Mouse (Mus musculus) urinary bladder, postnatal 14 days (tissue): ENCODE results near the gene Fat4.
A peak's percentile ranks its signal among the peaks of the same experiment; 100 is the strongest.

Experiments
- DNase-seq: peaks from one replicate; pipeline ENCODE4 v3.0.0; 2021; ENCODE audit warnings: low spot score

Fat4 gene

DNA sequence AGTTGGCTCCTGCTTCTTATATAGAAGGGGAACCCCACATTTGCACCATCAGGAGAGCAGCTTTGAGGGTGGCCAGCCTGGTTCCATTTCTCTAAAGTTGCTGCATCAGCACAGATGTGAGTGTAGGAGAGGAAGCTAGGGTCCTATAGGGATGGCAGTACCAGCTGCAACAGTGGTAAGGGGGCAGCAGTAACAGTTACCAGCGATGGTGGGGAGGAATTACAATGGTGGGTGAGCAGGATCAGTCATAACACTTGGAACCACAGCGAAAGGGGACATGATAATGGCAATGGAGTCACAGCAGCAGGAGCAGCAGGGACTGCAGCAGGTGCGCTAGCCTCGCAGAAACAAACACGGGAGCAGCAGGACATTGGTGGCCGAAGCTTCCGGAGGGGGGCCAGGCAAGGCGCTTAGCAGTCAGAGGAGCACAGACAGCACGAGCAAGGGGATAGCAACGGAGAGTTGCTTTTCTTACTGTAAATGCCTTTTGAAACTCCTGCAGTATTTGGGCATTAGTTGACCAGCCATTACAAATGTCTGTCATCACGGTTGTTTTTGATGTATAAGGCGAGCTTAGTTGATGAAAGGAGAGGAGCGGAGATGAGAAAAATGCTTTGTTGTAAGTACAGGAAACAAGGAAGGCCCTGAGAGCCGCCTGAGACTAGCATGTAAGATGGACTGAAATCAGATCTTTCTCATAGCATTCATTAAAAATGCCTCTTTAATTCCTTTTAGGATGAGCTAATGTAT lies 21.1 kb downstream of the Fat4 start:
- no peak for DNase-seq

DNA sequence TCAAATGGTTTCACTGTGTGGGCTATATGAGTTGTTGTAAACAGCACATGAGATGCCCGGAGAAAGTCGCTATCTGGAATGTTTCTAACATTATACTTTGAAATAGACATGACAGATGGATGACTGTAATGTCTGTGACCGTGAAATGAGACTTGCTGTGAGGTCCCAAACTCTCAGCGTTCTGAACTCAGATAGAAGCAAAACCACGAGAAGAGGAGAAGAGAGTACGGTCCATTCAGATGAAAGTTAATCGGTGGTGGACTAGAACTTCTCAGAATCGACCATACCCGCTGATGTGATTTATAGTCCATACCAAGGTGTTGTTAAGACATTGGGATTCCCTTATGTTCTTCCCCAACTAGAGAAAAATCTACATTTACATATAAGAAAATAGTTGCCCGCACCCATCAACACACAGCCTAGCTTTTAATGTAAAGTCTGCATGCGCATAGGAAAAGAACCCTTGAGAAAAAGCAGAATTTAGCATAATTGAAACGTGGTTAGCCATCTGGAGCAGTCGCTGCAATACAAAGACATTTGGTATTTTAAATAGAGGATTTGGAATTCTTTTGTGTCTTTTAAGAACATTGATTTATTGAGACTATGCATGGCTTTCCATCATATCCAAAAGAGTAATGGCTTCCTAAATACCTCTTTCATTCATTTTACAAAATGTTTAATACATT lies 21.8 kb downstream of the Fat4 start:
- no peak for DNase-seq

GRCm38 (mm10) chr3:38912768-38913487 lies 26.2 kb downstream of the Fat4 start:
- no peak for DNase-seq

- DNase-seq: no peak
Observed at GRCm38 (mm10) chr3:38913488-38914105, 26.9 kb downstream of the Fat4 start.

GRCm38 (mm10) chr3:38918926-38919325 lies 32.2 kb downstream of the Fat4 start:
- DNase-seq: no peak

DNA sequence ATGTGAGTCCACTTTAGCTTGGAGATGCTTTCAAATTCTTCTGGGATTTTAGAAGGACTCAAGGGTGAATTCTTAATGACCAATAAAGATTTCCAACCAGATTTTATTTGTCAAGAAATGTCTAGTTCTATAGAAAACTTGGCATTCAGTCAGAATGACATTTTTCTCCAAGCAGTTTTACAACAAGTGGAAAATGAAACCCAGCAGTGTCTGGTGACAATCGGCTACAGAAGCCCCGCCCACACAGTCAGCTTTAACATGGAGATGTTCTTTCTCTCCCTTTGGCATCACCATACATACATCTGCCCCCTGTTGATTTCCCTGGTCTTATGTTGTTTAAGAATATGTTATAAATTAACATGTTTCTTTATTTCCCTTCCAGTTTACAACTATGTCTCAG lies 34.3 kb downstream of the Fat4 start:
- no peak for DNase-seq

- DNase-seq: no peak
Observed at GRCm38 (mm10) chr3:38923251-38923686, 36.5 kb downstream of the Fat4 start.

DNA sequence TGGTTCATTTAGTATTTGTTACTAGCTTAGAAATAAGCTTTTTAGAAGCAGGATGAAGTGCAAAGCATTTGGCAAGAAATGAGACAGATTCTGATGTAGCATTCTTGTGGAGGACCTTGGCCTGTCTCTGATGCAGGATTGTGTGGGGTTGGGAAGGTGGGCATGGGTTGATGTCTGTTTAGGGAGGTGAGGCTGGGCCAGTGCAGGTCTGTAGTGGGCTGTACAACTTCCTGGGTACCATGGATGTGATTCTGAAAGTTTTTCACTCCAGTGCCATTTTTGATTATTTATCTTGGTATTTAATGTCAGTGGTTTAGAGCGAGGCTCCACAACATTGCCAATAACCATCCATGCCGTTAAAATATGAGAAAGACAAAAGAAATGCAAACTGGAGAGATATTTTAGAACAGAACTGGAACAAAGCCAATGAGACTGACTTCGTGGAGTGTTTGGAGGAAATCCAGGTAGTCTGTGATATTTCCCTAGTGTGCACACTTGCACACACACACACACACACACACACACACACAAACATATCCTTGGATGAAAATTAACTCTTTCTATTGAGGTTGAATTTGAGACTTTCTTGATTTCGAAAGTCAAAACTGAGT lies 41.4 kb downstream of the Fat4 start:
- DNase-seq: no peak

DNA sequence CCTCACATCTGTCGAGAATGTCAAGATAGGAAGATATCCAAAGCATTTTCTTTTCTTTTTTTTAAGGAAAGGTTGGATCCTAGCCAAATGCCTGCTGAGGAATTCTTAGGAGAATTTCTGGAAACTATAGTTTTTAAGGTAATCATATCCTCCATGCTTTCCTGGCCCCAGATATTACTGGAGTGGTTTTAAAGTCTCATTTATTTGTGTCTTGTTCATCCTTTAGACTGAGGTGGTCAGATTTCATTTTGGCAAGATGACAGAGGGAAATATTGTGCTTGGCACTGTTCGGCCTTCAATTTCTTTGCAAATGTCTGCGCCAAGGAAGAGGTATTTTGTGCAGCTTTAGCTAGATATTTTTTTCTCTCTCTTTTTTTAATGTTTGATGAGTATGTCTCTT lies 42.0 kb downstream of the Fat4 start:
- DNase-seq: no peak

- peak; percentile 10 for DNase-seq
Observed at GRCm38 (mm10) chr3:38934780-38935179, 48.0 kb downstream of the Fat4 start.

- peak; percentile 23 for DNase-seq
Observed at GRCm38 (mm10) chr3:38936485-38936884, 49.7 kb downstream of the Fat4 start.

DNA sequence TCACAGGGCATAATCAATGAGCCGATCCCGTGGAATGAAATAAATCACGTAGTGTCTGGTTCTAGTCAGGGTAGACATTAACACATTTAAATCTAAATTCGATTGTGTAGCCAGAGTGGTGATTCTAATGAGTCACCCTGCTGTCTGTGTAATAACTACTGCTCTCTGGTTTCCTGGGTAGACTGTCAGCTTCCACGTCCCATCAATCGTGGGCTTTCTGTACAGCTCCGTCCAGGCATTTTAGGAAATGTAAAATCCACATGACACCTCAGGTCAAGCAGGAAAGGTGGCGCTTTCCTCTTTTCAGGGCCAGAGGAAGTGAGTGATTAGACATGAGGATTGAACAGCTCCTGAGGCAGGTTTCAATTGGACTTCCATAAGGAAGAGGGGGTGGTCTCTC lies 50.4 kb downstream of the Fat4 start:
- DNase-seq: no peak

DNA sequence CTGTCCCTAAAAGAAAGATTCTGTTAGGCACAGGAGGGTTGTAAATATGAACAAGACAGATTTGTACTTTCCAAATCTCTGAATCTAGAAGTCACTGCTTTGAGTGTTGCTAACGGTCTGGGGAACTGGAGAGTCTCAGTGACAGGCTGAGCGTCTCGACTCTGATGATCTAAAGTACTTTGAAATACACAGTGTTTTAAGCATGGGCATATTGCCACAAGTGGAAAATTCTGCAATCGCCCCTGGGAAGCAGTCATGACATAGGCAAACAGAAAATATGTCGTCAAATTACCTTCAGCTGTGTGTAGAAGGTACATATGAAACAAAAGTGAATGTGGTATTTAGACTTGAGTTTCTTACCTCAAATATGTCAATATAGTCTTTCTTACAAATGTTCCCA lies 51.4 kb downstream of the Fat4 start:
- DNase-seq: no peak

- no peak for DNase-seq
Observed at GRCm38 (mm10) chr3:38939573-38939972, 52.8 kb downstream of the Fat4 start.

GRCm38 (mm10) chr3:38940327-38940726 lies 53.6 kb downstream of the Fat4 start:
- no peak for DNase-seq

DNA sequence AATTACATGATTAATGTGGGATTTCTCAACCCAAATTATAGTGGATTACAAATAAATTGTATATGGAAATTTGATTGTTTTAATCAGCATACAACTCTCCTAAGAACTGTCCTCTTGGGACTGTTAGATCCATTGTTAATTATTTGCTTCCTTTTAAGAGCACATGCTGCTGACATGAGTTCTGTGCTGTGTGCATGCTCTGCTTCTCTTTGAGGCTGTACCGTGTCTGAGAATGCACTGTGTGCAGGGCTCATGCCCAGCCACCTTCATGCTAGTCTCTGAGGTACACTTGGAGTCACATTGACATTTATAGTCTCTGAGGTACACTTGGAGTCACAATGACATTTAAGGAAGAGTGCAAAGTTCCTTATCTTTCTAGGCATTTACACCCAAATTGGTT lies 58.4 kb downstream of the Fat4 start:
- no peak for DNase-seq

DNA sequence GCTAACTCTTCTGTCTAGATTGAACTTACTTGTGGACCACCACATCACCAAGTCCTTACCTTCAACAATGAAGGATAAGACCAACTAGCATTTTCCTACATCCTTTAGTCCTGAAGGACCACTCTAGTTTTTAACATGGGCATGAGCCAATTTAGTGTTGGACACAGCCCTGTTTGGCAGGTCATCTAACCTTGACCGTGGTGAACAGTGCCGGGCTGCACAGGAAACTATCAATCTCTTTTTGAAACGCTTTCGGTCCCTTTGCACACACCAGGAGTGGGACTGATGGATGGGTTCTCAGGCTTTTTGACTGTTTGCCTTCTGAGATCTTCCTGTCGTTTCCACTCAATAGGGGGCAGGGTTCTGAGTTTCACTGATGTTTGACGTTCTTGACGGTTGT lies 61.0 kb downstream of the Fat4 start:
- no peak for DNase-seq

GRCm38 (mm10) chr3:38952602-38953001 lies 65.9 kb downstream of the Fat4 start:
- DNase-seq: no peak

DNA sequence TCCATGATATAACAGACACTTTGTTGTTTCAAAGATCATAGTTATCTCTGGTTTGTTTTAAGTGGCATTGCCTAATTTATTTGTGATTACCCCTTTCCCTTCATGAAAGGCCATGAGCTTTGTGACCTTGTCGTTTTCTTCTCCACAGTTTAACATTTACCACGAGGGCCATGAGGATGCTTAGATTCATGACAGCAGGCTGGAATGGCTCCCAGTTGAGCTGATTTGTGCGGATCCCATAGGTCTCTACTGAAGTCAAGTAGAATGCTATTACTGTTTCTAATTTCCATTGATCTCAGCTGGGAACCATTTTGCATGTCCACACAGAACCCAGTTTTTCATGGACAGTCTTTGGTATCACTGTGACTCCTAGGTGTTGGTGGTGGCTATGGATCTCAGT lies 67.5 kb downstream of the Fat4 start:
- DNase-seq: no peak

DNA sequence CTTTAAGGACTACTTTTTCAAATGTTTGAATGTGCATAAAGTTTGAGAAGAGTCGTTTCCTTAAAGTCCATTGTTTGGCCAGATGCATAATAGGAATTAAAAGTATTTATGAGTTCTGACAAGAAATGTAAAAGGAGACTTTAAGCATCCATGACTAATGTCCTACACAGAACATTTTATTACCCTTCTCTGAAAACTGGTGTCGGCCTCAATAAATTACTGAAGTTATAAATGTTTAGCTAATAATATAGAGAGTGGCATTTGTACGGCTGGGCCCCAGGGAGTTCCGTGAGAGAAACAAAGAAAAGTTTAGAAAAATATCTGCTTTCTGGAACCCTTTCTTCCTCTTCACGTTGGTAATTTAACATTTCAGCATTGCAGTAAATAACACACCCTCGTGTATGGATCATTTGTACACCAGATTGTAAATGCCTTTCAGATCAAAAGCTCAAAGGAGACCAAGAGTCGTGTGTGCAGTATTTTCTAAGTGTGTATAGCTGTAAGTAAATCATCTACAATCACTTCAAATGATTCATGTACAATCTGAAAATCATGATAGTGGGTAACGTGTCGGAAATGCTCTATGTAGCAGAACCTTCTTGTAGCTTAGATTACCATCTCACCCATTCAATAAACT lies 69.4 kb downstream of the Fat4 start:
- no peak for DNase-seq

DNA sequence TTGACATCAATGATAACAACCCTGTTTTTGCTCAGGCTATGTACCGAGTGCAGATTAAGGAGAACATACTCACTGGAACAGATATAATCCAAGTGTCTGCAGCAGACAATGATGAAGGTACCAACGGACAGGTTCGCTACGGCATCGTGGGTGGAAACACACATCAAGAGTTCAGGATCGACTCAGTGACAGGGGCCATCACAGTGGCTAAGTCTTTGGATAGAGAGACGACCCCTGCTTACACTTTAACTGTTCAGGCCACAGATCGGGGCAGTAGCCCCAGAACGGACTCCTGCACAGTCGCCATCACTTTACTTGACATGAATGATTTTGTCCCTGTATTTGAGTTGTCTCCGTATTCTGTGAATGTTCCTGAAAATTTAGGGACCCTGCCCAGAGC lies 70.4 kb downstream of the Fat4 start:
- no peak for DNase-seq

DNA sequence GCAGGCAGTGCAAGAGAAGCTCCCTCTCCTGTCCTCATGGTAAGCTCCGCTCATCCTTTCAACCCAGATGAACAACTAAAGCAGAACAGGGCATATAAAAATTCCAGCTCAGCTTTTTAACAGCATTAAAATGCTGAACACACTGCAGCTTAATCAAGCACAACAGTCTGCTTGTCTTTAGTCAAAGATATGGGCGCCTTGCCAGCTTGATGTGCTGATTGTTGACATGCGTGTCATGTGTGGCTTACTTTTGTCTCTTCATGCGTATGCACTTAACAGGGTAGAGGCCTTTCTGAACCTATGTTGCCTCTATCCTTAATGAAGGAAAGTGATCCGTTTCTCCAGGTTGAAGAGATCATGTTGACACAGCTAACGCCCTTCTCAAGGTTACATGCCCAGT lies 75.6 kb downstream of the Fat4 start:
- DNase-seq: no peak
